Mouse (Mus musculus): ENCODE results near the gene St7.

- TF ChIP-seq CTCF (IDR thresholded peaks at IDR 0.05; ENCODE audit: low read depth): no peak
- TF ChIP-seq EP300 (IDR thresholded peaks at IDR 0.05; ENCODE audit: low read depth): no peak
Measured at GRCm38 (mm10) chr6:17769972-17770644, 77.4 kb downstream of the St7 start.
